Mouse (Mus musculus): Measurements from ENCODE around the gene Pias4. TPM values are rescaled to one million over a fixed set of nuclear protein-coding genes. Genes with fewer than 3 reads are reported as not detected.

Gene Pias4
- 0.78 TPM for polyA plus RNA-seq (2014; fragmentation: Illumina TruSeq; extraction: RNeasy Lipid Tissue Mini Kit (QIAGEN cat#74804); ENCODE audit: low read depth, low replicate concordance)

GRCm38 (mm10) chr10:81167200-81168086 lies at the start of gene Pias4:
Pias4 (minus strand) TSS chr10:81167923.

GRCm38 (mm10) chr10:81201807-81202758 lies 34.4 kb upstream of the Pias4 start, which contains the start of gene Nmrk2:
Nmrk2 (minus strand) TSS chr10:81202051.

GRCm38 (mm10) chr10:81183805-81184204 lies 16.1 kb upstream of the Pias4 start, which contains the start of gene 4930442H23Rik:
4930442H23Rik (minus strand) TSS chr10:81183849.

GRCm38 (mm10) chr10:81182336-81183333 lies 14.9 kb upstream of the Pias4 start, which contains the start of gene Dapk3:
Dapk3 (plus strand) TSS chr10:81183005.

GRCm38 (mm10) chr10:81176466-81177271 lies 8.9 kb upstream of the Pias4 start, which contains the start of gene Eef2:
Eef2 (plus strand) TSS chr10:81176631.

GRCm38 (mm10) chr10:81134966-81135681 lies 32.6 kb downstream of the Pias4 start, which contains the start of gene Zbtb7a:
Zbtb7a (plus strand) TSS chr10:81135220.

GRCm38 (mm10) chr10:81105565-81106112 lies 62.1 kb downstream of the Pias4 start, which contains the start of gene Map2k2:
Map2k2 (plus strand) TSS chr10:81105915.

Other genes with a start within 250 kb of the Pias4 start
- gene Lmnb2, start 249.7 kb downstream of the Pias4 start, polyA plus RNA-seq (2014; fragmentation: Illumina TruSeq; extraction: RNeasy Lipid Tissue Mini Kit (QIAGEN cat#74804); ENCODE audit: low read depth, low replicate concordance) = 1.6 TPM
- 3.8 TPM for gene Gadd45b, start 237.8 kb downstream of the Pias4 start, polyA plus RNA-seq (2014; fragmentation: Illumina TruSeq; extraction: RNeasy Lipid Tissue Mini Kit (QIAGEN cat#74804); ENCODE audit: low read depth, low replicate concordance)
- 0.27 TPM for gene Gng7, start 153.0 kb downstream of the Pias4 start, polyA plus RNA-seq (2014; fragmentation: Illumina TruSeq; extraction: RNeasy Lipid Tissue Mini Kit (QIAGEN cat#74804); ENCODE audit: low read depth, low replicate concordance)
- 0.17 TPM for gene Diras1, start 142.3 kb downstream of the Pias4 start, polyA plus RNA-seq (2014; fragmentation: Illumina TruSeq; extraction: RNeasy Lipid Tissue Mini Kit (QIAGEN cat#74804); ENCODE audit: low read depth, low replicate concordance)
- gene Slc39a3, start 130.5 kb downstream of the Pias4 start, polyA plus RNA-seq (2014; fragmentation: Illumina TruSeq; extraction: RNeasy Lipid Tissue Mini Kit (QIAGEN cat#74804); ENCODE audit: low read depth, low replicate concordance) = 0.71 TPM
- gene Sgta, start 107.7 kb downstream of the Pias4 start, polyA plus RNA-seq (2014; fragmentation: Illumina TruSeq; extraction: RNeasy Lipid Tissue Mini Kit (QIAGEN cat#74804); ENCODE audit: low read depth, low replicate concordance) = 3.3 TPM
- gene Thop1, start 97.9 kb downstream of the Pias4 start, polyA plus RNA-seq (2014; fragmentation: Illumina TruSeq; extraction: RNeasy Lipid Tissue Mini Kit (QIAGEN cat#74804); ENCODE audit: low read depth, low replicate concordance) = 3.0 TPM
- 0.08 TPM for gene Creb3l3, start 69.0 kb downstream of the Pias4 start, polyA plus RNA-seq (2014; fragmentation: Illumina TruSeq; extraction: RNeasy Lipid Tissue Mini Kit (QIAGEN cat#74804); ENCODE audit: low read depth, low replicate concordance)
- 3.2 TPM for gene Map2k2, start 62.0 kb downstream of the Pias4 start, polyA plus RNA-seq (2014; fragmentation: Illumina TruSeq; extraction: RNeasy Lipid Tissue Mini Kit (QIAGEN cat#74804); ENCODE audit: low read depth, low replicate concordance)
- 1.8 TPM for gene Zbtb7a, start 32.7 kb downstream of the Pias4 start, polyA plus RNA-seq (2014; fragmentation: Illumina TruSeq; extraction: RNeasy Lipid Tissue Mini Kit (QIAGEN cat#74804); ENCODE audit: low read depth, low replicate concordance)
- 18.1 TPM for gene Eef2, start 8.7 kb upstream of the Pias4 start, polyA plus RNA-seq (2014; fragmentation: Illumina TruSeq; extraction: RNeasy Lipid Tissue Mini Kit (QIAGEN cat#74804); ENCODE audit: low read depth, low replicate concordance)
- not detected for gene Dapk3, start 15.1 kb upstream of the Pias4 start, polyA plus RNA-seq (2014; fragmentation: Illumina TruSeq; extraction: RNeasy Lipid Tissue Mini Kit (QIAGEN cat#74804); ENCODE audit: low read depth, low replicate concordance)
- 0.28 TPM for gene 4930442H23Rik, start 15.9 kb upstream of the Pias4 start, polyA plus RNA-seq (2014; fragmentation: Illumina TruSeq; extraction: RNeasy Lipid Tissue Mini Kit (QIAGEN cat#74804); ENCODE audit: low read depth, low replicate concordance)
- gene Nmrk2, start 34.1 kb upstream of the Pias4 start, polyA plus RNA-seq (2014; fragmentation: Illumina TruSeq; extraction: RNeasy Lipid Tissue Mini Kit (QIAGEN cat#74804); ENCODE audit: low read depth, low replicate concordance) = not detected
- 0.06 TPM for gene Atcay, start 62.9 kb upstream of the Pias4 start, polyA plus RNA-seq (2014; fragmentation: Illumina TruSeq; extraction: RNeasy Lipid Tissue Mini Kit (QIAGEN cat#74804); ENCODE audit: low read depth, low replicate concordance)
- gene Zfr2, start 65.2 kb upstream of the Pias4 start, polyA plus RNA-seq (2014; fragmentation: Illumina TruSeq; extraction: RNeasy Lipid Tissue Mini Kit (QIAGEN cat#74804); ENCODE audit: low read depth, low replicate concordance) = 0.76 TPM
- gene Matk, start 85.0 kb upstream of the Pias4 start, polyA plus RNA-seq (2014; fragmentation: Illumina TruSeq; extraction: RNeasy Lipid Tissue Mini Kit (QIAGEN cat#74804); ENCODE audit: low read depth, low replicate concordance) = not detected
- 6.4 TPM for gene Mrpl54, start 99.0 kb upstream of the Pias4 start, polyA plus RNA-seq (2014; fragmentation: Illumina TruSeq; extraction: RNeasy Lipid Tissue Mini Kit (QIAGEN cat#74804); ENCODE audit: low read depth, low replicate concordance)
- gene Apba3, start 99.0 kb upstream of the Pias4 start, polyA plus RNA-seq (2014; fragmentation: Illumina TruSeq; extraction: RNeasy Lipid Tissue Mini Kit (QIAGEN cat#74804); ENCODE audit: low read depth, low replicate concordance) = 4.4 TPM
- gene Tjp3, start 123.7 kb upstream of the Pias4 start, polyA plus RNA-seq (2014; fragmentation: Illumina TruSeq; extraction: RNeasy Lipid Tissue Mini Kit (QIAGEN cat#74804); ENCODE audit: low read depth, low replicate concordance) = not detected
- 0.67 TPM for gene Pip5k1c, start 125.0 kb upstream of the Pias4 start, polyA plus RNA-seq (2014; fragmentation: Illumina TruSeq; extraction: RNeasy Lipid Tissue Mini Kit (QIAGEN cat#74804); ENCODE audit: low read depth, low replicate concordance)
- 0.14 TPM for gene Cactin, start 153.2 kb upstream of the Pias4 start, polyA plus RNA-seq (2014; fragmentation: Illumina TruSeq; extraction: RNeasy Lipid Tissue Mini Kit (QIAGEN cat#74804); ENCODE audit: low read depth, low replicate concordance)
- not detected for gene Tbxa2r, start 160.8 kb upstream of the Pias4 start, polyA plus RNA-seq (2014; fragmentation: Illumina TruSeq; extraction: RNeasy Lipid Tissue Mini Kit (QIAGEN cat#74804); ENCODE audit: low read depth, low replicate concordance)
- gene Gipc3, start 175.3 kb upstream of the Pias4 start, polyA plus RNA-seq (2014; fragmentation: Illumina TruSeq; extraction: RNeasy Lipid Tissue Mini Kit (QIAGEN cat#74804); ENCODE audit: low read depth, low replicate concordance) = 0.11 TPM
- 2.9 TPM for gene Hmg20b, start 182.6 kb upstream of the Pias4 start, polyA plus RNA-seq (2014; fragmentation: Illumina TruSeq; extraction: RNeasy Lipid Tissue Mini Kit (QIAGEN cat#74804); ENCODE audit: low read depth, low replicate concordance)
- gene Mfsd12, start 189.6 kb upstream of the Pias4 start, polyA plus RNA-seq (2014; fragmentation: Illumina TruSeq; extraction: RNeasy Lipid Tissue Mini Kit (QIAGEN cat#74804); ENCODE audit: low read depth, low replicate concordance) = 0.90 TPM
- gene 4930404N11Rik, start 197.9 kb upstream of the Pias4 start, polyA plus RNA-seq (2014; fragmentation: Illumina TruSeq; extraction: RNeasy Lipid Tissue Mini Kit (QIAGEN cat#74804); ENCODE audit: low read depth, low replicate concordance) = not detected
- gene Fzr1, start 210.6 kb upstream of the Pias4 start, polyA plus RNA-seq (2014; fragmentation: Illumina TruSeq; extraction: RNeasy Lipid Tissue Mini Kit (QIAGEN cat#74804); ENCODE audit: low read depth, low replicate concordance) = 1.1 TPM
- not detected for gene Dohh, start 216.5 kb upstream of the Pias4 start, polyA plus RNA-seq (2014; fragmentation: Illumina TruSeq; extraction: RNeasy Lipid Tissue Mini Kit (QIAGEN cat#74804); ENCODE audit: low read depth, low replicate concordance)
- gene Gm48551, start 216.5 kb upstream of the Pias4 start, polyA plus RNA-seq (2014; fragmentation: Illumina TruSeq; extraction: RNeasy Lipid Tissue Mini Kit (QIAGEN cat#74804); ENCODE audit: low read depth, low replicate concordance) = 0.20 TPM
- not detected for gene Gm48552, start 221.1 kb upstream of the Pias4 start, polyA plus RNA-seq (2014; fragmentation: Illumina TruSeq; extraction: RNeasy Lipid Tissue Mini Kit (QIAGEN cat#74804); ENCODE audit: low read depth, low replicate concordance)
- gene Smim24, start 225.1 kb upstream of the Pias4 start, polyA plus RNA-seq (2014; fragmentation: Illumina TruSeq; extraction: RNeasy Lipid Tissue Mini Kit (QIAGEN cat#74804); ENCODE audit: low read depth, low replicate concordance) = 273 TPM

Measured in testis, adult 10 weeks (tissue).